Mouse (Mus musculus) intestine, postnatal 0 days (tissue): ENCODE measurements around the gene Synpo2. TPM values are rescaled to one million over a fixed set of nuclear protein-coding genes. Genes with fewer than 3 reads are reported as not detected.
A peak's percentile ranks its signal among the peaks of the same experiment; 100 is the strongest.

Source experiments
- ATAC-seq: fragments of 200-750 bp; cut with Nextera tagmentation; 2 replicates; pipeline ENCODE4 v1.8.0; 2017; ENCODE audit warnings: mild to moderate bottlenecking, moderate TSS enrichment, moderate library complexity
- H3K27ac ChIP-seq: fragments of 300-500 bp; sonication (generic); 2 replicates; pipeline ENCODE4 v1.5.1; 2014; ENCODE audit warnings: mild to moderate bottlenecking, low read depth, low read length, moderate library complexity
- H3K27me3 ChIP-seq: fragments of 300-500 bp; sonication (generic); replicated peaks from 2 replicates; pipeline ENCODE4 v1.6.1; 2014; ENCODE audit warnings: low read length, mixed read lengths; ENCODE audit not compliant: control insufficient read depth, insufficient read depth
- H3K36me3 ChIP-seq: fragments of 300-500 bp; sonication (generic); 2 replicates; pipeline ENCODE4 v1.6.1; 2014; ENCODE audit warnings: mild to moderate bottlenecking, moderate library complexity; ENCODE audit not compliant: control insufficient read depth, insufficient read depth
- H3K4me1 ChIP-seq: fragments of 300-500 bp; sonication (generic); replicated peaks from 2 replicates; pipeline ENCODE4 v1.6.1; 2014; ENCODE audit warnings: antibody characterized with exemption, low read length, mixed read lengths; ENCODE audit not compliant: control insufficient read depth, insufficient read depth
- H3K4me2 ChIP-seq: fragments of 300-500 bp; sonication (generic); replicated peaks from 2 replicates; pipeline ENCODE4 v1.6.1; 2014; ENCODE audit warnings: low read depth, mild to moderate bottlenecking, moderate library complexity
- H3K4me3 ChIP-seq: fragments of 300-500 bp; sonication (generic); 2 replicates; pipeline ENCODE4 v1.5.1; 2014; ENCODE audit warnings: low read depth, low read length
- H3K9ac ChIP-seq: fragments of 300-500 bp; sonication (generic); 2 replicates; pipeline ENCODE4 v1.6.1; 2014; ENCODE audit warnings: mild to moderate bottlenecking, low read depth, low read length
- H3K9me3 ChIP-seq: fragments of 300-500 bp; sonication (generic); 2 replicates; pipeline ENCODE4 v1.6.1; 2016; ENCODE audit warnings: mixed run types; ENCODE audit not compliant: control insufficient read depth
- CTCF ChIP-seq: sonication (generic); IDR thresholded peaks from 2 replicates; pipeline ENCODE4 v1.5.1; 2016; ENCODE audit warnings: low read depth, mild to moderate bottlenecking, control low read depth, antibody characterized with exemption, moderate library complexity
- WGBS: fragments of 180-500 bp; shearing (Covaris S2); extraction: QIAGEN DNeasy Blood & Tissue Kit; methylation state at CpG from one replicate; pipeline ENCODE4 v1.1.7; 2014; 5-methylcytosine and 5-hydroxymethylcytosine counted together
- polyA plus RNA-seq: library from polyadenylated mRNA; unstranded; fragments of >200 nt; fragmentation: Nextera tagmentation; extraction: Ambion mirVana; gene quantifications from 2 replicates; pipeline ENCODE4 v1.2.1, GENCODE M21; 2015

The Synpo2 gene
- polyA plus RNA-seq, 1 experiment from 2014 or later, result 23.9 TPM

- Histone ChIP-seq H3K9ac (no peak overlapping the region), H3K27ac (no peak overlapping the region), H3K4me3 (no peak overlapping the region), H3K27me3 (no peaks in the 10 kb centered on the region), H3K4me2 (no peak overlapping the region), H3K9me3 (no peaks in the 10 kb centered on the region), H3K4me1 (0 out of 2 replicates have a peak, but pooled peaks cover 3% of the 10 kb centered on the region), H3K36me3 (no peaks in the 10 kb centered on the region)
- ATAC-seq, result no peak
- 57% methylated on average over 4 of the region's 4 CpGs for WGBS
- no peak for TF ChIP-seq CTCF
Observed at GRCm38 (mm10) chr3:123208891-123209290, 27.1 kb downstream of the Synpo2 start.

- Histone ChIP-seq H3K9me3 (no peaks in the 10 kb centered on the region), H3K27me3 (no peaks in the 10 kb centered on the region), H3K4me1 (0 out of 2 replicates have a peak, but pooled peaks cover 3% of the 10 kb centered on the region), H3K27ac (no peak overlapping the region), H3K4me3 (no peak overlapping the region), H3K36me3 (no peaks in the 10 kb centered on the region), H3K4me2 (no peak overlapping the region), H3K9ac (no peak overlapping the region)
- 61% methylated on average over 5 of the region's 5 CpGs for WGBS
- no peak for TF ChIP-seq CTCF
- ATAC-seq, result no peak
Observed at GRCm38 (mm10) chr3:123207386-123207785, 28.6 kb downstream of the Synpo2 start.

GRCm38 (mm10) chr3:123205485-123205884 lies 30.5 kb downstream of the Synpo2 start:
- no peak for TF ChIP-seq CTCF
- 59% methylated on average over 7 of the region's 7 CpGs for WGBS
- no peak overlapping the region for H3K4me3 ChIP-seq
- H3K9ac ChIP-seq, result no peak overlapping the region
- ATAC-seq, result no peak
- H3K4me2 ChIP-seq, result no peak overlapping the region; the same call in 1 of the 2 replicates
- peak overlapping the region; percentile 62; the same call in 1 of the 2 replicates for H3K27ac ChIP-seq
- no peaks in the 10 kb centered on the region for H3K9me3 ChIP-seq
- H3K36me3 ChIP-seq, result no peaks in the 10 kb centered on the region
- H3K4me1 ChIP-seq, result 0 out of 2 replicates have a peak, but pooled peaks cover 3% of the 10 kb centered on the region
- H3K27me3 ChIP-seq, result no peaks in the 10 kb centered on the region

- Histone ChIP-seq H3K4me3 (no peak overlapping the region), H3K27ac (peak overlapping the region; percentile 62), H3K4me1 (0 out of 2 replicates have a peak, but pooled peaks cover 3% of the 10 kb centered on the region), H3K27me3 (no peaks in the 10 kb centered on the region), H3K9ac (no peak overlapping the region), H3K36me3 (no peaks in the 10 kb centered on the region), H3K4me2 (peak overlapping the region; percentile 4; the same call in 1 of the 2 replicates), H3K9me3 (no peaks in the 10 kb centered on the region)
- no peak for TF ChIP-seq CTCF
- 27% methylated on average over 6 of the region's 6 CpGs for WGBS
- no peak for ATAC-seq
Observed at GRCm38 (mm10) chr3:123205065-123205464, 30.9 kb downstream of the Synpo2 start.

- Histone ChIP-seq H3K4me3 (no peak overlapping the region), H3K27ac (peak overlapping the region; percentile 62), H3K27me3 (no peaks in the 10 kb centered on the region), H3K9ac (no peak overlapping the region), H3K36me3 (no peaks in the 10 kb centered on the region), H3K4me2 (peak overlapping the region; percentile 4; the same call in 1 of the 2 replicates), H3K4me1 (0 out of 2 replicates have a peak, but pooled peaks cover 3% of the 10 kb centered on the region), H3K9me3 (no peaks in the 10 kb centered on the region)
- TF ChIP-seq CTCF, result no peak
- 12% methylated on average over 4 of the region's 4 CpGs for WGBS
- no peak for ATAC-seq
Observed at GRCm38 (mm10) chr3:123204658-123205057, 31.3 kb downstream of the Synpo2 start.

- H3K27me3 ChIP-seq, result no peaks in the 10 kb centered on the region
- no peak for TF ChIP-seq CTCF
- H3K4me2 ChIP-seq, result no peak overlapping the region
- H3K36me3 ChIP-seq, result no peaks in the 10 kb centered on the region
- H3K9me3 ChIP-seq, result no peaks in the 10 kb centered on the region
- no peak overlapping the region for H3K27ac ChIP-seq
- no peak overlapping the region for H3K4me3 ChIP-seq
- ATAC-seq, result no peak
- no peaks in the 10 kb centered on the region for H3K4me1 ChIP-seq
- 87% methylated on average over 2 of the region's 2 CpGs for WGBS
- no peak overlapping the region for H3K9ac ChIP-seq
Observed at GRCm38 (mm10) chr3:123201798-123202197, 34.2 kb downstream of the Synpo2 start.

- Histone ChIP-seq H3K4me3 (no peak overlapping the region), H3K4me1 (no peaks in the 10 kb centered on the region), H3K4me2 (no peak overlapping the region), H3K27me3 (no peaks in the 10 kb centered on the region), H3K36me3 (no peaks in the 10 kb centered on the region), H3K9ac (no peak overlapping the region), H3K27ac (no peak overlapping the region), H3K9me3 (no peaks in the 10 kb centered on the region)
- no peak for ATAC-seq
- 89% methylated on average over 4 of the region's 4 CpGs for WGBS
- TF ChIP-seq CTCF, result no peak
Observed at GRCm38 (mm10) chr3:123193740-123194139, 42.2 kb downstream of the Synpo2 start.
